Mouse (Mus musculus): ENCODE measurements at regions not wholly inside any gene's neighbourhood (a gene's known extent, or its start where the extent isn't known, plus 50 kb on each side); places are given as distances from the start of the nearest gene placed in this dataset.

GRCm38 (mm10) chr15:40367026-40367425 lies 232.9 kb downstream of the 9330182O14Rik start:
- no peak overlapping the region for H3K27ac ChIP-seq (ENCODE audit: low read length)
- H3K27me3 ChIP-seq (ENCODE audit: control insufficient read depth, insufficient read depth, low read length): no peaks in the 10 kb centered on the region
- H3K4me3 ChIP-seq (ENCODE audit: low read length): no peak overlapping the region
- no peak for ATAC-seq (replicated peaks; ENCODE audit: extremely low read depth, insufficient read depth, low FRiP score)
- H3K4me1 ChIP-seq (ENCODE audit: control insufficient read depth, insufficient read depth, low read length): peaks cover 10% of the 10 kb centered on the region
- H3K9ac ChIP-seq (ENCODE audit: low read length): no peak overlapping the region
- WGBS: 48% methylated on average over 1 of the region's 1 CpGs
- no peaks in the 10 kb centered on the region for H3K36me3 ChIP-seq (ENCODE audit: control insufficient read depth, insufficient read depth)
- H3K9me3 ChIP-seq (replicated peaks; ENCODE audit: control insufficient read depth, low read length): no peaks in the 10 kb centered on the region
- H3K4me2 ChIP-seq (ENCODE audit: low read depth, low read length): no peak overlapping the region

GRCm38 (mm10) chr15:40368746-40369145 lies 234.6 kb downstream of the 9330182O14Rik start:
- WGBS: 69% methylated on average over 3 of the region's 3 CpGs
- Histone ChIP-seq H3K27ac (ENCODE audit: low read length) (no peak overlapping the region), H3K4me2 (ENCODE audit: low read depth, low read length) (no peak overlapping the region), H3K36me3 (ENCODE audit: control insufficient read depth, insufficient read depth) (no peaks in the 10 kb centered on the region), H3K4me3 (ENCODE audit: low read length) (no peak overlapping the region), H3K27me3 (ENCODE audit: control insufficient read depth, insufficient read depth, low read length) (no peaks in the 10 kb centered on the region), H3K4me1 (ENCODE audit: control insufficient read depth, insufficient read depth, low read length) (peaks cover 6% of the 10 kb centered on the region), H3K9ac (ENCODE audit: low read length) (no peak overlapping the region), H3K9me3 (replicated peaks; ENCODE audit: control insufficient read depth, low read length) (no peaks in the 10 kb centered on the region)
- ATAC-seq (replicated peaks; ENCODE audit: extremely low read depth, insufficient read depth, low FRiP score): no peak

GRCm38 (mm10) chr15:40371486-40371885 lies 237.3 kb downstream of the 9330182O14Rik start:
- 91% methylated on average over 4 of the region's 4 CpGs for WGBS
- no peaks in the 10 kb centered on the region for H3K9me3 ChIP-seq (replicated peaks; ENCODE audit: control insufficient read depth, low read length)
- no peaks in the 10 kb centered on the region for H3K4me1 ChIP-seq (ENCODE audit: control insufficient read depth, insufficient read depth, low read length)
- no peaks in the 10 kb centered on the region for H3K27me3 ChIP-seq (ENCODE audit: control insufficient read depth, insufficient read depth, low read length)
- H3K4me3 ChIP-seq (ENCODE audit: low read length): no peak overlapping the region
- no peaks in the 10 kb centered on the region for H3K36me3 ChIP-seq (ENCODE audit: control insufficient read depth, insufficient read depth)
- H3K9ac ChIP-seq (ENCODE audit: low read length): no peak overlapping the region
- no peak overlapping the region for H3K27ac ChIP-seq (ENCODE audit: low read length)
- H3K4me2 ChIP-seq (ENCODE audit: low read depth, low read length): no peak overlapping the region
- ATAC-seq (replicated peaks; ENCODE audit: extremely low read depth, insufficient read depth, low FRiP score): no peak

- H3K27ac ChIP-seq (ENCODE audit: low read length): no peak overlapping the region
- H3K27me3 ChIP-seq (ENCODE audit: control insufficient read depth, insufficient read depth, low read length): no peaks in the 10 kb centered on the region
- H3K4me2 ChIP-seq (ENCODE audit: low read depth, low read length): no peak overlapping the region
- no peaks in the 10 kb centered on the region for H3K4me1 ChIP-seq (ENCODE audit: control insufficient read depth, insufficient read depth, low read length)
- no peaks in the 10 kb centered on the region for H3K9me3 ChIP-seq (replicated peaks; ENCODE audit: control insufficient read depth, low read length)
- H3K4me3 ChIP-seq (ENCODE audit: low read length): no peak overlapping the region
- 67% methylated on average over 2 of the region's 2 CpGs for WGBS
- ATAC-seq (replicated peaks; ENCODE audit: extremely low read depth, insufficient read depth, low FRiP score): no peak
- no peak overlapping the region for H3K9ac ChIP-seq (ENCODE audit: low read length)
- H3K36me3 ChIP-seq (ENCODE audit: control insufficient read depth, insufficient read depth): no peaks in the 10 kb centered on the region
Measured at GRCm38 (mm10) chr15:40386526-40386925, 252.4 kb downstream of the 9330182O14Rik start.

GRCm38 (mm10) chr15:40387746-40388145 lies 253.6 kb downstream of the 9330182O14Rik start:
- ATAC-seq (replicated peaks; ENCODE audit: extremely low read depth, insufficient read depth, low FRiP score): no peak
- Histone ChIP-seq H3K4me2 (ENCODE audit: low read depth, low read length) (no peak overlapping the region), H3K27me3 (ENCODE audit: control insufficient read depth, insufficient read depth, low read length) (no peaks in the 10 kb centered on the region), H3K27ac (ENCODE audit: low read length) (no peak overlapping the region), H3K9me3 (replicated peaks; ENCODE audit: control insufficient read depth, low read length) (no peaks in the 10 kb centered on the region), H3K36me3 (ENCODE audit: control insufficient read depth, insufficient read depth) (no peaks in the 10 kb centered on the region), H3K4me1 (ENCODE audit: control insufficient read depth, insufficient read depth, low read length) (no peaks in the 10 kb centered on the region), H3K9ac (ENCODE audit: low read length) (no peak overlapping the region), H3K4me3 (ENCODE audit: low read length) (no peak overlapping the region)
- WGBS: 64% methylated on average over 2 of the region's 2 CpGs

GRCm38 (mm10) chr15:40388806-40389205 lies 254.6 kb downstream of the 9330182O14Rik start:
- no peak overlapping the region for H3K9ac ChIP-seq (ENCODE audit: low read length)
- WGBS: 62% methylated on average over 2 of the region's 2 CpGs
- H3K27ac ChIP-seq (ENCODE audit: low read length): no peak overlapping the region
- ATAC-seq (replicated peaks; ENCODE audit: extremely low read depth, insufficient read depth, low FRiP score): no peak
- no peaks in the 10 kb centered on the region for H3K27me3 ChIP-seq (ENCODE audit: control insufficient read depth, insufficient read depth, low read length)
- H3K4me1 ChIP-seq (ENCODE audit: control insufficient read depth, insufficient read depth, low read length): no peaks in the 10 kb centered on the region
- H3K4me2 ChIP-seq (ENCODE audit: low read depth, low read length): no peak overlapping the region
- no peaks in the 10 kb centered on the region for H3K9me3 ChIP-seq (replicated peaks; ENCODE audit: control insufficient read depth, low read length)
- no peak overlapping the region for H3K4me3 ChIP-seq (ENCODE audit: low read length)
- H3K36me3 ChIP-seq (ENCODE audit: control insufficient read depth, insufficient read depth): no peaks in the 10 kb centered on the region

GRCm38 (mm10) chr15:40435156-40435555 lies 301.0 kb downstream of the 9330182O14Rik start:
- H3K27me3 ChIP-seq (ENCODE audit: control insufficient read depth, insufficient read depth, low read length): no peaks in the 10 kb centered on the region
- H3K27ac ChIP-seq (ENCODE audit: low read length): no peak overlapping the region
- H3K4me2 ChIP-seq (ENCODE audit: low read depth, low read length): no peak overlapping the region
- WGBS: 87% methylated on average over 4 of the region's 4 CpGs
- ATAC-seq (replicated peaks; ENCODE audit: extremely low read depth, insufficient read depth, low FRiP score): no peak
- H3K9ac ChIP-seq (ENCODE audit: low read length): no peak overlapping the region
- no peaks in the 10 kb centered on the region for H3K4me1 ChIP-seq (ENCODE audit: control insufficient read depth, insufficient read depth, low read length)
- no peaks in the 10 kb centered on the region for H3K9me3 ChIP-seq (replicated peaks; ENCODE audit: control insufficient read depth, low read length)
- no peak overlapping the region for H3K4me3 ChIP-seq (ENCODE audit: low read length)
- H3K36me3 ChIP-seq (ENCODE audit: control insufficient read depth, insufficient read depth): no peaks in the 10 kb centered on the region

- H3K27ac ChIP-seq (ENCODE audit: low read length): no peak overlapping the region
- no peaks in the 10 kb centered on the region for H3K4me1 ChIP-seq (ENCODE audit: control insufficient read depth, insufficient read depth, low read length)
- no peak for ATAC-seq (replicated peaks; ENCODE audit: extremely low read depth, insufficient read depth, low FRiP score)
- H3K9ac ChIP-seq (ENCODE audit: low read length): no peak overlapping the region
- no peaks in the 10 kb centered on the region for H3K27me3 ChIP-seq (ENCODE audit: control insufficient read depth, insufficient read depth, low read length)
- H3K4me3 ChIP-seq (ENCODE audit: low read length): no peak overlapping the region
- 56% methylated on average over 3 of the region's 3 CpGs for WGBS
- H3K4me2 ChIP-seq (ENCODE audit: low read depth, low read length): no peak overlapping the region
- H3K9me3 ChIP-seq (replicated peaks; ENCODE audit: control insufficient read depth, low read length): no peaks in the 10 kb centered on the region
- H3K36me3 ChIP-seq (ENCODE audit: control insufficient read depth, insufficient read depth): no peaks in the 10 kb centered on the region
Measured at GRCm38 (mm10) chr15:40436688-40437087, 302.5 kb downstream of the 9330182O14Rik start.

- Histone ChIP-seq H3K9me3 (replicated peaks; ENCODE audit: control insufficient read depth, low read length) (no peaks in the 10 kb centered on the region), H3K36me3 (ENCODE audit: control insufficient read depth, insufficient read depth) (no peaks in the 10 kb centered on the region), H3K4me3 (ENCODE audit: low read length) (no peak overlapping the region), H3K9ac (ENCODE audit: low read length) (no peak overlapping the region), H3K27me3 (ENCODE audit: control insufficient read depth, insufficient read depth, low read length) (no peaks in the 10 kb centered on the region), H3K27ac (ENCODE audit: low read length) (no peak overlapping the region), H3K4me2 (ENCODE audit: low read depth, low read length) (no peak overlapping the region), H3K4me1 (ENCODE audit: control insufficient read depth, insufficient read depth, low read length) (no peaks in the 10 kb centered on the region)
- ATAC-seq (replicated peaks; ENCODE audit: extremely low read depth, insufficient read depth, low FRiP score): no peak
- WGBS: 91% methylated on average over 1 of the region's 1 CpGs
Measured at GRCm38 (mm10) chr15:40439827-40440226, 305.7 kb downstream of the 9330182O14Rik start.

GRCm38 (mm10) chr15:40448623-40449022 lies 314.5 kb downstream of the 9330182O14Rik start:
- H3K36me3 ChIP-seq (ENCODE audit: control insufficient read depth, insufficient read depth): no peaks in the 10 kb centered on the region
- ATAC-seq (replicated peaks; ENCODE audit: extremely low read depth, insufficient read depth, low FRiP score): no peak
- no peak overlapping the region for H3K4me2 ChIP-seq (ENCODE audit: low read depth, low read length)
- no peaks in the 10 kb centered on the region for H3K4me1 ChIP-seq (ENCODE audit: control insufficient read depth, insufficient read depth, low read length)
- H3K9me3 ChIP-seq (replicated peaks; ENCODE audit: control insufficient read depth, low read length): no peaks in the 10 kb centered on the region
- WGBS: 61% methylated on average over 1 of the region's 1 CpGs
- no peak overlapping the region for H3K4me3 ChIP-seq (ENCODE audit: low read length)
- no peak overlapping the region for H3K27ac ChIP-seq (ENCODE audit: low read length)
- no peak overlapping the region for H3K9ac ChIP-seq (ENCODE audit: low read length)
- H3K27me3 ChIP-seq (ENCODE audit: control insufficient read depth, insufficient read depth, low read length): no peaks in the 10 kb centered on the region
